ENCODE assay signal across 8 mouse cellular contexts in genomic region chr2:164047197-164047690, GRCm38 (mm10). TPM values are rescaled to one million over a fixed set of nuclear protein-coding genes. Genes with fewer than 3 reads are reported as not detected.
DNase-seq lines count a peak whose midpoint lies in the region; ATAC-seq and TF ChIP-seq lines count a peak whose summit lies in the region.

No protein-coding gene starts in this region.

- no peaks in the 10 kb centered on the region for H3K9me3 ChIP-seq in heart, embryonic 14.5 days (ENCODE audit: control insufficient read depth, low read length)
- peaks cover 2% of the 10 kb centered on the region; the same call in 1 of the 2 replicates for H3K9me3 ChIP-seq in megakaryocyte, embryonic 14.5 days
- H3K9me3 ChIP-seq in stomach, embryonic 14.5 days (ENCODE audit: control insufficient read depth, low read depth, low read length), result no peaks in the 10 kb centered on the region

- peak overlapping the region; percentile 52 for H3K4me2 ChIP-seq in heart, embryonic 14.5 days (ENCODE audit: low read length)
- H3K4me2 ChIP-seq in stomach, embryonic 14.5 days (replicated peaks; ENCODE audit: low read depth, low read length), result peak overlapping the region; percentile 26

- no peak for TF ChIP-seq CTCF in gastrocnemius, adult 2 months (IDR thresholded peaks at IDR 0.05)

- 7% methylated on average over 15 of the region's 16 CpGs for whole genome bisulfite sequencing in heart, embryonic 14.5 days
- WGBS in stomach, embryonic 14.5 days, result 7% methylated on average over 13 of the region's 16 CpGs

- H3K9ac ChIP-seq in heart, embryonic 14.5 days (ENCODE audit: low read length), result no peak overlapping the region
- H3K9ac ChIP-seq in stomach, embryonic 14.5 days (replicated peaks; ENCODE audit: low read depth, low read length), result no peak overlapping the region

- H3K27ac ChIP-seq in gastrocnemius, adult 2 months, result 0 out of 2 replicates have a peak overlapping the region, but pooled peaks have one; percentile 40
- no peak overlapping the region for H3K27ac ChIP-seq in heart, embryonic 14.5 days (replicated peaks in 1 of 2; ENCODE audit: control insufficient read depth in 1 of 2, insufficient read depth in 1 of 2, low read depth in 2 of 2, low read length in 2 of 2)
- no peak overlapping the region for H3K27ac ChIP-seq in stomach, embryonic 14.5 days (ENCODE audit: low read length)

- ATAC-seq in heart, embryonic 14.5 days (ENCODE audit: insufficient number of reproducible peaks, insufficient read depth, low FRiP score, low read depth), result 0 out of 2 replicates have a peak, but pooled peaks have one; percentile 31
- peak; percentile 77 for ATAC-seq in stomach, embryonic 14.5 days (ENCODE audit: insufficient number of reproducible peaks, insufficient read depth, low FRiP score, low read depth)

- peaks cover 3% of the 10 kb centered on the region; the same call in 1 of the 2 replicates for H3K36me3 ChIP-seq in heart, embryonic 14.5 days (ENCODE audit: control insufficient read depth, insufficient read depth, low read length)
- H3K36me3 ChIP-seq in megakaryocyte, embryonic 14.5 days (replicated peaks; ENCODE audit: low read length), result peaks cover 29% of the 10 kb centered on the region
- H3K36me3 ChIP-seq in stomach, embryonic 14.5 days (ENCODE audit: control insufficient read depth, insufficient read depth, low read length), result no peaks in the 10 kb centered on the region

- H3K27me3 ChIP-seq in heart, embryonic 14.5 days (ENCODE audit: control insufficient read depth, insufficient read depth, low read length), result peaks cover 9% of the 10 kb centered on the region; the same call in 1 of the 2 replicates
- H3K27me3 ChIP-seq in megakaryocyte, embryonic 14.5 days (replicated peaks), result peaks cover 12% of the 10 kb centered on the region
- H3K27me3 ChIP-seq in stomach, embryonic 14.5 days (ENCODE audit: control insufficient read depth, insufficient read depth, low read length), result no peaks in the 10 kb centered on the region

- H3K4me1 ChIP-seq in heart, embryonic 14.5 days (ENCODE audit: control insufficient read depth in 2 of 2, insufficient read depth in 2 of 2, low read length in 2 of 2), result peaks cover 3 to 4% of the 10 kb centered on the region in 2 experiments; a peak in 1 of 4 replicates
- peaks cover 12% of the 10 kb centered on the region for H3K4me1 ChIP-seq in megakaryocyte, embryonic 14.5 days
- no peaks in the 10 kb centered on the region for H3K4me1 ChIP-seq in stomach, embryonic 14.5 days (ENCODE audit: control insufficient read depth, insufficient read depth, low read length)

- intact Hi-C loops in gastrocnemius, adult 2 months (cut with DNase I), result no loop called here

- peak overlapping the region; percentile 59 for H3K4me3 ChIP-seq in gastrocnemius, adult 2 months
- peak overlapping the region; percentile 2 to 10; a peak in 1 of 4 replicates for H3K4me3 ChIP-seq in heart, embryonic 14.5 days (ENCODE audit: control insufficient read depth in 1 of 2, insufficient read depth in 1 of 2, low read depth in 1 of 2, low read length in 2 of 2)
- peak overlapping the region; percentile 90 for H3K4me3 ChIP-seq in megakaryocyte, embryonic 14.5 days (replicated peaks)
- H3K4me3 ChIP-seq in stomach, embryonic 14.5 days (ENCODE audit: low read depth, low read length), result no peak overlapping the region

- no peak for DNase-seq in gastrocnemius, adult 2 months
- no peak for DNase-seq in gastrocnemius, adult 18-20 months (ENCODE audit: low spot score)
- DNase-seq in cerebellum, postnatal 10 days, result peak; percentile 50 to 58
- peak; percentile 41 to 73 for DNase-seq in kidney, postnatal 25 days
- DNase-seq in testis, postnatal 14 days (ENCODE audit: low spot score), result no peak

RNA-seq across cellular contexts. Expression of gene Pabpc1l, which starts 22.0 kb away (rescaled TPM):
- not detected for total RNA-seq in gastrocnemius, adult 2 months (2021)
- total RNA-seq in gastrocnemius, adult 18-20 months (2021), result under 1 TPM in 1 of 2 experiments, not detected in 1; 0.62 TPM
- polyA plus RNA-seq in heart, embryonic 14.5 days (2014; fragmentation: Nextera tagmentation; extraction: Ambion mirVana), result 0.81 and 1.2 TPM in 2 replicates
- polyA plus RNA-seq in megakaryocyte, embryonic 14.5 days (2012; ENCODE audit: insufficient read depth, low replicate concordance), result not detected in 2 replicates
- polyA plus RNA-seq in stomach, embryonic 14.5 days (2014; fragmentation: Nextera tagmentation; extraction: Ambion mirVana), result 1.5 and 1.6 TPM in 2 replicates

RNA-seq across cellular contexts. Expression of gene Stk4, which starts 22.9 kb away (rescaled TPM):
- total RNA-seq in gastrocnemius, adult 2 months (2021), result 1 to 10 TPM; 6.8 to 8.7 TPM
- 1 to 10 TPM; 8.3 to 9.2 TPM for total RNA-seq in gastrocnemius, adult 18-20 months (2021)
- polyA plus RNA-seq in heart, embryonic 14.5 days (2014; fragmentation: Nextera tagmentation; extraction: Ambion mirVana), result 14.9 and 19.5 TPM in 2 replicates
- polyA plus RNA-seq in megakaryocyte, embryonic 14.5 days (2012; ENCODE audit: insufficient read depth, low replicate concordance), result 3.1 and 31.1 TPM in 2 replicates
- 26.3 and 30.7 TPM in 2 replicates for polyA plus RNA-seq in stomach, embryonic 14.5 days (2014; fragmentation: Nextera tagmentation; extraction: Ambion mirVana)

RNA-seq across cellular contexts. Expression of gene Tomm34, which starts 23.7 kb away (rescaled TPM):
- 10 to 100 TPM; 12.5 to 16.3 TPM for total RNA-seq in gastrocnemius, adult 2 months (2021)
- total RNA-seq in gastrocnemius, adult 18-20 months (2021), result 10 to 100 TPM; 15.8 to 16.3 TPM
- 55.5 and 60.7 TPM in 2 replicates for polyA plus RNA-seq in heart, embryonic 14.5 days (2014; fragmentation: Nextera tagmentation; extraction: Ambion mirVana)
- polyA plus RNA-seq in megakaryocyte, embryonic 14.5 days (2012; ENCODE audit: insufficient read depth, low replicate concordance), result 17.4 and 20.5 TPM in 2 replicates
- 61.5 and 67.7 TPM in 2 replicates for polyA plus RNA-seq in stomach, embryonic 14.5 days (2014; fragmentation: Nextera tagmentation; extraction: Ambion mirVana)

RNA-seq across cellular contexts. Expression of gene Ywhab, which starts 52.5 kb away (rescaled TPM):
- total RNA-seq in gastrocnemius, adult 2 months (2021), result 10 to 100 TPM; 34.7 to 44.4 TPM
- total RNA-seq in gastrocnemius, adult 18-20 months (2021), result 10 to 100 TPM; 39.3 to 42.4 TPM
- polyA plus RNA-seq in heart, embryonic 14.5 days (2014; fragmentation: Nextera tagmentation; extraction: Ambion mirVana), result 211 and 212 TPM in 2 replicates
- polyA plus RNA-seq in megakaryocyte, embryonic 14.5 days (2012; ENCODE audit: insufficient read depth, low replicate concordance), result 18.6 and 40.5 TPM in 2 replicates
- polyA plus RNA-seq in stomach, embryonic 14.5 days (2014; fragmentation: Nextera tagmentation; extraction: Ambion mirVana), result 293 and 295 TPM in 2 replicates

Comparison
In these comparisons a context has a peak if more than half of its experiments do, and no peak if none do; other contexts are left out.
1. DNase-seq: peak in cerebellum, postnatal 10 days (2 of 2) and kidney, postnatal 25 days (2 of 2); none in gastrocnemius, adult 2 months (single experiment), gastrocnemius, adult 18-20 months (single experiment) and testis, postnatal 14 days (single experiment).